Mouse (Mus musculus): ENCODE measurements around the gene Sema6b. TPM values are rescaled to one million over a fixed set of nuclear protein-coding genes. Genes with fewer than 3 reads are reported as not detected.

Gene Sema6b
- polyA plus RNA-seq (2015; fragmentation: Nextera tagmentation; extraction: Ambion mirVana), result 1.5 and 1.6 TPM in 2 replicates

DNA sequence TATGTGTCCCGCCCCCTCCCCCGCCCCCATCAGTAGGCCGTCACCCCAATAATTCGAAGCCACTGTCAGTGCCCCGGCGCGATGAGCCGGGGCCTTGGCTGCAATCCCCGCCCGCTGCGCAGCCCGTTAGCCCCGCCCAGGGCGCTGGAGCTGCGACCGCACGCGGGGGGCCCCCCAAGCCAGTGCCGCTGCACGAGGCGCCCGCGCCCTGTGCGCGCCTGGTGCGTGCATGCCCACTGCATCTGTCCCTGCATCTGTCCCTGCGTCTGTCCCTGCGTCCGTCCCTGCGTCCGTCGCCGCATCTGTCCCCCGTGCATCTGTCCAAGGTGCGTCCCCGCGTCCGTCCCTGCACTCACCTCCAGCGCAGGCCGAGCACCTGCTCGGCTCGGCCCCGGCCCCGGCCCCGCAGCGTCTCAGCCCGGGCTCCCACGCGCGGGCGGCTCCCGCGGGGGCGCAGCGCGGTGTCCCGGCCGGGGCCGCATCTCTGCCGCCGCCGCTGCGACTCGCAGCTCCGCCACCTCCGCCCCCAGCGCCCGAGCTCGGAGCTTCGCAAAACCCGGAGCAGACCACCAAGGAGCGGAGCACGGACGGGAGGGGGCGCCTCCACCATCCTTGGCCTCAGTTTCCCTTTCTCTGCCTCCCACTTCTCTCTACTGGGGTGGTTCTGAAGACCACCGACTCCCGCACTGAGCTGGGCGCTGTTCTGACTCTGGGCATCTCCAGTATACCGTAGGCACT, at the start of gene Sema6b:
TSS of gene Sema6b (minus strand) at position 486 of the 738 bp plus-strand sequence.

DNA sequence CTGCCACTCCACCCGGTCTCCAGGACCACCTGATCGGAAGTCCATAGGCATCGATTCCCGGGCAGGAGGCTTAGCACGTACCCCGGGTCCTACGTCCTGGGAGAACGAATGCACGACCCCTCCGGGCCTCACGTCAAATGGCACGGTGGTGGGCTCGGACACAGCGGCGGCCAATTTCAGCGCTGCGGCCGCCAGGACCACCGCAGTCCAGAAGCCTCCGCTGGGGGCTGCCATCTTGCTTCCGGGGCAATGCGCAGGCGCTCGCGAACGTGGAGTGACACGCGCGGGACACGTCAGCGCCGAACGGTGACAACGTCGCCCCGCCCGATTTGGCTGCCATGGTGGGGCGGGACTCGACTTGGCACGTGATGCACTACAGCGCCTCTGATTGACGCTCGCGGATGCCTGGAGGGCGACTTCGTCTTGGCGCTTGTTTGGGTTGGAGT, 43.5 kb upstream of the Sema6b start, which contains the start of gene Mydgf:
TSS of gene Mydgf (minus strand) at position 263 of the 446 bp plus-strand sequence.

DNA sequence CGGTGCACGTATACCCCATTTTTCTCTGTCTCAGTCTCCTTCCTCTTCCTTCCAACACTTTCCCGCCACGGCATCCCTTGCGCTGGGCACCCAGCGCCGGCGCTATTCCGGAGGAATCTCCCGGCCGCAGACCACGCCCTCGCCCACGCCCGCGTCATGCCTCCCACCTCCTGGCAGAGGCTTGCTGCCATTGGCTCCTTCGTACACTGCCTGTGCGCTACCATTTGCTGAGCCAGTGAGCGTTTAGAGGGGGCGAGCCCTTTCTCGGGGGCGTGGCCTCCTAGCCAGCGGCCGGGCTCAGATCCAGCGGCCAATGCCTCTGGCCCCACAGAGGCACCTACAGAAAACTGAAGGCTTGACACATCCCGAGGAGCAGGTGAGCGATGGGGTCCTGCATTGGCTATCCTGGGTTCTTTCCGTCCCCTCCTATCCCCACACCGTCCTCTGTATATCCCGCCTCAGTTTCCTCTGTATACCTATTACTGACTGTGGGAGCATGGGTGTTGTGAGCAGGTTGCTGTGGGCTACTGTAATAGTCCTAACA, 22.2 kb upstream of the Sema6b start, which contains the start of gene Tnfaip8l1:
TSS of gene Tnfaip8l1 (plus strand) at position 247 of the 544 bp plus-strand sequence.

DNA sequence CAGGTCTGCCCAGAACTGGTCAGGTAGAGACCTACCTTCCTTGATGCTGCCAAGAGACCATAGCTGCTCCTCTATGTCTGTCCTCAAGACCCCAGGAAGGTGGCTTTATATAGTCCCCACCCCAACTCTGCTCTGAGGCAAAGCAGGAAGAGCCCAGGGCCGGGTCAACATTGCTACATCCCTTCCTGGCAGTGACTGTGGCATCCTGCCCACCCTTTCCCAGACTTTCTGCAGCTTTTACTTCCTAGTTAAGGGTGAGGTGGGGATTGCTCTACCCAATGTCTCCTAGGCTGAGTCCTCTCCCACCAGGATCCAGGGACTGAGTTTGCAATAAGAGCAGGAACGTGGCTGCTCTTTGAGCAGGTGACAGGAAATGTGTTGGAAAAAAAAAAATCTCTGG, 18.3 kb downstream of the Sema6b start, which contains the start of gene Lrg1:
TSS of gene Lrg1 (minus strand) at position 176 of the 400 bp plus-strand sequence.

DNA sequence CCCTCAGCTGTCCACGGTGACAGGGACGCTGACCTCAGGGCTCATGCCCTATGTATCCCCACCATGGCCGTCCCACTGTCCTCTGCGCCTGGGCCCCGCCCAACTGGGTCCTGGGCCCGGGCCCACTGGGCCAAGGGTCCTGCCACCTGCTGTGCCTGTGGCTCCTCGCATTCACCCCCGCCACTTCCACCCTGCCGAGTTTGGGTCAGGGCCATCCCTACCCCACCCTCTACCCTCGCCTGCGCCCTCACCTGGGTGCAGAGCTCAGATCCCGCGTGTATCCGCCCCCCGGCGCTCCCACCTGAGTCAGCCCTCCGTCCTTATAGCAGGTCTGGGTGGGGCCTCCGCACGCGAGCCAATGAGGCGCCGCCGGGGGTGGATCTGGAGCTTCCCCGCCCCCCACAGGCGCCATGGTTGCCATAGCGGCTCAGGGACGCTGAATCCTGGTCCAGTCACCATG, 22.9 kb downstream of the Sema6b start, which contains the start of gene Plin5:
TSS of gene Plin5 (minus strand) at position 346 of the 460 bp plus-strand sequence.

GRCm38 (mm10) chr17:56109219-56110051, 30.7 kb downstream of the Sema6b start, which contains the start of gene Plin4:
TSS of gene Plin4 (minus strand) at chr17:56109803.

DNA sequence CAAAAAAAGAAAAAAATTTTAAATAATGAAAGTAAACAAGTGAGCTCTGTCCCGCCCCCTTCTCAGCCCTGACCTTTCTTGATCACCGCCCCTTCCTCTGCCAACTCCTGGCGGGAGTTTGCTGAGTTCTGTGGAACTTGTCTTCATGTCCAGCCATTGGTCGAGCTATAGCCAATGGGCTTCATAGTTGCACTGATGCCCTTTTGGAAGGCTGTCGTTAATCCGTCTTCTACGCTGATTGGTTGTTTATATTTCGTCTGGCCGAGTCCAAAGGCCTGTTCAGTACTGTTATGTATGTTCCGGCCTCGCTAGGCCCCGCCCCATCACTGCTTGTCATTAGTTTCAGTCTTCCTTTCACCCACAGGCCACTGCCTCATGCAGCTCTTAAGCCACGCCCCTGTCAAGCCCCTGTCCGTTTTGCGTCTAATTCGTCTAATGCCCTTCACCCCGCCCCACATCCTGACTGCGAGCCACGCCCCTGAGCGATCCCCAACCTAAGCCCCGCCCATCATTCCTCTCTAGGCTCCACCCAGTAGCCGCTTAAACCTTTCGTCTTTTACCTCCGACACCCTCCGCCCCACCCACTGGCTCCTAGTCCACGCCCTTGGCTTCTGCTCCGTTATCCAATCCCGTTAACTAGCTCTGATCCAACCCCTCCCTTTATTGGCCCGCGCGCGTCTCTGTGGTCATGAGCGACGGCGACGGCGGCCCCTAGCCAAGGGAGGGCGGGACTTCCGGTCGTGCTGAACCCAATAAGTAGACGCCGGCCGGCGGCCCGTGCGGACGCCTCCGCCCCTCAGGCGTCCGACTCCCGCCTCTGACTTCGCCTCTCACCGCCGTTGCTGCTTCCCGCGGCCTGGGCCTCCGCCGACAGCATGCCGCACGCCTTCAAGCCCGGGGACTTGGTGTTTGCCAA, 61.0 kb downstream of the Sema6b start, which contains the start of gene Hdgfl2:
TSS of gene Hdgfl2 (plus strand) at position 755 of the 916 bp plus-strand sequence.

GRCm38 (mm10) chr17:56074827-56075208, 65.3 kb downstream of the Sema6b start, which contains the start of gene Ubxn6:
TSS of gene Ubxn6 (minus strand) at chr17:56075028.

Small RNAs within 50 kb of the gene (microRNA-seq; reads per million reads assigned to microRNA genes)
- not detected for gene Gm44397 (ENCODE audit: borderline replicate concordance, insufficient number of aligned reads)

Other genes with a start within 250 kb of the Sema6b start
- 8.4 and 8.9 TPM in 2 replicates for gene Zfp959, start 248.2 kb downstream of the Sema6b start, polyA plus RNA-seq (2015; fragmentation: Nextera tagmentation; extraction: Ambion mirVana)
- 7.0 and 12.4 TPM in 2 replicates for gene Zfp119b, start 190.8 kb downstream of the Sema6b start, polyA plus RNA-seq (2015; fragmentation: Nextera tagmentation; extraction: Ambion mirVana)
- gene Ebi3, start 187.7 kb downstream of the Sema6b start, polyA plus RNA-seq (2015; fragmentation: Nextera tagmentation; extraction: Ambion mirVana), result 2.4 and 3.5 TPM in 2 replicates
- 14.2 and 14.9 TPM in 2 replicates for gene Yju2, start 181.2 kb downstream of the Sema6b start, polyA plus RNA-seq (2015; fragmentation: Nextera tagmentation; extraction: Ambion mirVana)
- 8.4 and 15.4 TPM in 2 replicates for gene Shd, start 169.9 kb downstream of the Sema6b start, polyA plus RNA-seq (2015; fragmentation: Nextera tagmentation; extraction: Ambion mirVana)
- gene Fsd1, start 153.8 kb downstream of the Sema6b start, polyA plus RNA-seq (2015; fragmentation: Nextera tagmentation; extraction: Ambion mirVana), result 7.7 and 25.6 TPM in 2 replicates
- gene Stap2, start 134.8 kb downstream of the Sema6b start, polyA plus RNA-seq (2015; fragmentation: Nextera tagmentation; extraction: Ambion mirVana), result 5.5 and 7.1 TPM in 2 replicates
- 70.3 and 75.4 TPM in 2 replicates for gene Mpnd, start 134.6 kb downstream of the Sema6b start, polyA plus RNA-seq (2015; fragmentation: Nextera tagmentation; extraction: Ambion mirVana)
- 79.6 and 91.6 TPM in 2 replicates for gene Sh3gl1, start 103.7 kb downstream of the Sema6b start, polyA plus RNA-seq (2015; fragmentation: Nextera tagmentation; extraction: Ambion mirVana)
- gene Chaf1a, start 99.9 kb downstream of the Sema6b start, polyA plus RNA-seq (2015; fragmentation: Nextera tagmentation; extraction: Ambion mirVana), result 7.3 and 8.5 TPM in 2 replicates
- gene Ubxn6, start 65.3 kb downstream of the Sema6b start, polyA plus RNA-seq (2015; fragmentation: Nextera tagmentation; extraction: Ambion mirVana), result 73.6 and 77.1 TPM in 2 replicates
- 46.2 and 64.5 TPM in 2 replicates for gene Hdgfl2, start 60.7 kb downstream of the Sema6b start, polyA plus RNA-seq (2015; fragmentation: Nextera tagmentation; extraction: Ambion mirVana)
- gene Plin4, start 30.5 kb downstream of the Sema6b start, polyA plus RNA-seq (2015; fragmentation: Nextera tagmentation; extraction: Ambion mirVana), result 0.09 and 0.21 TPM in 2 replicates
- gene Plin5, start 22.7 kb downstream of the Sema6b start, polyA plus RNA-seq (2015; fragmentation: Nextera tagmentation; extraction: Ambion mirVana), result 5.7 and 12.9 TPM in 2 replicates
- gene Lrg1, start 18.3 kb downstream of the Sema6b start, polyA plus RNA-seq (2015; fragmentation: Nextera tagmentation; extraction: Ambion mirVana), result 17.9 and 20.3 TPM in 2 replicates
- 4.6 and 6.2 TPM in 2 replicates for gene Tnfaip8l1, start 22.1 kb upstream of the Sema6b start, polyA plus RNA-seq (2015; fragmentation: Nextera tagmentation; extraction: Ambion mirVana)
- 93.6 and 111 TPM in 2 replicates for gene Mydgf, start 43.6 kb upstream of the Sema6b start, polyA plus RNA-seq (2015; fragmentation: Nextera tagmentation; extraction: Ambion mirVana)
- gene Dpp9, start 78.6 kb upstream of the Sema6b start, polyA plus RNA-seq (2015; fragmentation: Nextera tagmentation; extraction: Ambion mirVana), result 13.6 and 15.4 TPM in 2 replicates
- 7.6 and 9.1 TPM in 2 replicates for gene Fem1a, start 116.5 kb upstream of the Sema6b start, polyA plus RNA-seq (2015; fragmentation: Nextera tagmentation; extraction: Ambion mirVana)
- gene Ticam1, start 136.4 kb upstream of the Sema6b start, polyA plus RNA-seq (2015; fragmentation: Nextera tagmentation; extraction: Ambion mirVana), result 4.1 and 7.2 TPM in 2 replicates
- gene Plin3, start 152.5 kb upstream of the Sema6b start, polyA plus RNA-seq (2015; fragmentation: Nextera tagmentation; extraction: Ambion mirVana), result 66.6 and 84.7 TPM in 2 replicates
- not detected in 2 replicates for gene Arrdc5, start 159.9 kb upstream of the Sema6b start, polyA plus RNA-seq (2015; fragmentation: Nextera tagmentation; extraction: Ambion mirVana)
- gene Uhrf1, start 163.0 kb upstream of the Sema6b start, polyA plus RNA-seq (2015; fragmentation: Nextera tagmentation; extraction: Ambion mirVana), result 13.7 and 20.0 TPM in 2 replicates
- 17.4 and 20.2 TPM in 2 replicates for gene Kdm4b, start 185.7 kb upstream of the Sema6b start, polyA plus RNA-seq (2015; fragmentation: Nextera tagmentation; extraction: Ambion mirVana)

All from adrenal gland, postnatal 0 days (tissue).